Mouse (Mus musculus): ENCODE data around the gene Art4. TPM values are rescaled to one million over a fixed set of nuclear protein-coding genes. Genes with fewer than 3 reads are reported as not detected.

Art4 gene
- polyA plus RNA-seq, 1 experiment: 0.11 TPM

DNA sequence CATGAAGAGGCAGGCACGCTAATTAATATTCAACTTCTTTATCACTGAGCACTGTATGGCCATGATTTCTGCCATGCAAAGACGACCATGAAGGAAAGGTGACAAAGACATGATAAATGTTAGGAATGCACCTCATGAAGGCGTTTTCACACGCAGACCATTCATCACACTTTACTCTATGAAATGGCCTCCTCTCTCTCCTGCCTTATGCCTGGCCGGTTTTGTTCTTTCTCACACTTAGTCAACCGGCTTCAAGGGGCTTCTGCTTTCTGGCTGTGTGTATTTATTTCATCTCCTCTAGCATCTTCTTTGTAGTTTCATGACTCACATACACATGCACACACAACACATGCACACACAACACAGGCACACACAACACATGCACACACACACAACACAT lies 56.3 kb downstream of the Art4 start:
- Histone ChIP-seq H3K27me3 (ENCODE audit: control insufficient read depth, insufficient read depth, low read length) (no peaks in the 10 kb centered on the region), H3K27ac (ENCODE audit: insufficient read depth, low read depth, low read length) (no peak overlapping the region), H3K4me1 (ENCODE audit: control insufficient read depth, insufficient read depth, insufficient read length, low read length) (peaks cover 4% of the 10 kb centered on the region; the same call in 1 of the 2 replicates), H3K4me3 (ENCODE audit: low read depth, low read length) (no peak overlapping the region), H3K36me3 (ENCODE audit: control insufficient read depth, insufficient read depth, low read length) (no peaks in the 10 kb centered on the region)
- 81% methylated on average over 6 of the region's 6 CpGs for WGBS
- no peak for TF ChIP-seq CTCF (IDR thresholded peaks at IDR 0.05; ENCODE audit: extremely low read depth, insufficient read length, insufficient replicate concordance, low read depth, low read length)

DNA sequence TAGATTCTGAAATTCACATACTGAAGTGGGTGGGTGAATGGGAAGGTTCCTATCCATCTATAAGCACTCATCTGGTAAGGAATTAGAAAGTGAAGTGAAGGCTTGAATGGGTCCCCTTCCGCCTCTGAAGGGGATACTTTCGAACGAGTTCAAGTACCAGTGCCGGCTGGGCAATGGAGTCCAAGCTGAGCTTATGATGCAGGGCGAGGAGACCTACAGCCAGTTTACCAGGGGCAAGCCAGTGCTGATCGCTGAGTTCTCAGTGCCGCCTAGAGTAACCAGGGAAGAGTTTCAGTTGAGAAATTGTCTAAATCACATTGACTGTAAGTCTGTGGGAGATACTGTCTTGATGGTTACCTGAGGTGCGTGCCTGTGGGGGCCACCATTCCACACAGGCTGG lies 56.8 kb downstream of the Art4 start:
- no peak for TF ChIP-seq CTCF (IDR thresholded peaks at IDR 0.05; ENCODE audit: extremely low read depth, insufficient read length, insufficient replicate concordance, low read depth, low read length)
- no peak for TF ChIP-seq POLR2A (IDR thresholded peaks at IDR 0.05; ENCODE audit: low read depth, low read length)
- Histone ChIP-seq H3K27me3 (ENCODE audit: control insufficient read depth, insufficient read depth, low read length) (no peaks in the 10 kb centered on the region), H3K4me1 (ENCODE audit: control insufficient read depth, insufficient read depth, insufficient read length, low read length) (peaks cover 4% of the 10 kb centered on the region; the same call in 1 of the 2 replicates), H3K36me3 (ENCODE audit: control insufficient read depth, insufficient read depth, low read length) (no peaks in the 10 kb centered on the region), H3K27ac (ENCODE audit: insufficient read depth, low read depth, low read length) (no peak overlapping the region), H3K4me3 (ENCODE audit: low read depth, low read length) (no peak overlapping the region)
- 94% methylated on average over 8 of the region's 8 CpGs for WGBS

Other genes starting within 250 kb of the Art4 start
- gene Plbd1, start 195.8 kb downstream of the Art4 start, polyA plus RNA-seq (2012; rRNA removed): 23.6 and 84.9 TPM in 2 replicates
- gene Gucy2c, start 76.0 kb downstream of the Art4 start, polyA plus RNA-seq (2012; rRNA removed): 26.6 and 69.2 TPM in 2 replicates
- 2.0 and 3.9 TPM in 2 replicates for gene Hist4h4, start 53.3 kb downstream of the Art4 start, polyA plus RNA-seq (2012; rRNA removed)
- 401 and 773 TPM in 2 replicates for gene H2afj, start 49.5 kb downstream of the Art4 start, polyA plus RNA-seq (2012; rRNA removed)
- gene BC049715, start 30.1 kb downstream of the Art4 start, polyA plus RNA-seq (2012; rRNA removed): 0.28 and 0.56 TPM in 2 replicates
- gene Wbp11, start 29.5 kb downstream of the Art4 start, polyA plus RNA-seq (2012; rRNA removed): 16.0 and 32.0 TPM in 2 replicates
- not detected in 2 replicates for gene Smco3, start 22.3 kb downstream of the Art4 start, polyA plus RNA-seq (2012; rRNA removed)
- 76.2 and 91.8 TPM in 2 replicates for gene Mgp, start 18.1 kb upstream of the Art4 start, polyA plus RNA-seq (2012; rRNA removed)
- 0.28 and 23.3 TPM in 2 replicates for gene Erp27, start 64.4 kb upstream of the Art4 start, polyA plus RNA-seq (2012; rRNA removed)
- gene Pde6h, start 66.1 kb upstream of the Art4 start, polyA plus RNA-seq (2012; rRNA removed): 0.04 TPM in 1 of 2 replicates, not detected in the other
- 11.2 and 22.6 TPM in 2 replicates for gene Arhgdib, start 84.2 kb upstream of the Art4 start, polyA plus RNA-seq (2012; rRNA removed)

Measured in small intestine, adult 2 months (tissue).